Mouse (Mus musculus): Measurements from ENCODE around the gene Fgfr2. TPM values are rescaled to one million over a fixed set of nuclear protein-coding genes. Genes with fewer than 3 reads are reported as not detected.

Gene Fgfr2
- total RNA-seq, 1 experiment, result 37.5 TPM

- TF ChIP-seq ZNF384 (IDR thresholded peaks at IDR 0.05; ENCODE audit: low read depth, low read length) (no peak), CHD2 (IDR thresholded peaks at IDR 0.05; ENCODE audit: low read depth, low read length) (no peak), ZC3H11A (IDR thresholded peaks at IDR 0.05; ENCODE audit: borderline replicate concordance, low read depth, low read length) (no peak), HCFC1 (IDR thresholded peaks at IDR 0.05; ENCODE audit: borderline replicate concordance, insufficient read depth, low read length) (no peak), MAFK (IDR thresholded peaks at IDR 0.05; ENCODE audit: insufficient read depth, low read depth, low read length) (no peak)
- Histone ChIP-seq H3K36me3 (ENCODE audit: control insufficient read depth, insufficient read depth, low read length, poor library complexity, severe bottlenecking) (no peaks in the 10 kb centered on the region), H3K27ac (ENCODE audit: insufficient read depth, low read depth, low read length, poor library complexity, severe bottlenecking) (no peak overlapping the region), H3K9me3 (ENCODE audit: control insufficient read depth, insufficient read depth, low read depth, low read length) (no peaks in the 10 kb centered on the region), H3K4me3 (ENCODE audit: insufficient read depth in 1 of 2, low read depth in 1 of 2, low read length in 2 of 2, poor library complexity in 1 of 2, severe bottlenecking in 1 of 2) (no peak overlapping the region), H3K4me1 (ENCODE audit: control insufficient read depth in 2 of 2, insufficient read depth in 2 of 2, low read length in 2 of 2, poor library complexity in 1 of 2) (no peaks in the 10 kb centered on the region), H3K9ac (ENCODE audit: insufficient read depth, low read depth, low read length, poor library complexity, severe bottlenecking) (no peak overlapping the region)
- no peak for DNase-seq (ENCODE audit: low read depth, low spot score)
- in situ Hi-C loops (cut with MboI; ENCODE audit: low sequenced_read_pairs in 2 of 2, unreplicated experiment in 2 of 2), result no loop called here
These were observed 730.1 kb downstream of the Fgfr2 start for GRCm38 (mm10) chr7:132393014-132393406.

- H3K9me3 ChIP-seq (ENCODE audit: control insufficient read depth, insufficient read depth, low read depth, low read length), result no peaks in the 10 kb centered on the region
- no peak overlapping the region for H3K9ac ChIP-seq (ENCODE audit: insufficient read depth, low read depth, low read length, poor library complexity, severe bottlenecking)
- TF ChIP-seq ZNF384 (IDR thresholded peaks at IDR 0.05; ENCODE audit: low read depth, low read length) (no peak), ZC3H11A (IDR thresholded peaks at IDR 0.05; ENCODE audit: borderline replicate concordance, low read depth, low read length) (no peak), HCFC1 (IDR thresholded peaks at IDR 0.05; ENCODE audit: borderline replicate concordance, insufficient read depth, low read length) (no peak), CHD2 (IDR thresholded peaks at IDR 0.05; ENCODE audit: low read depth, low read length) (no peak), MAFK (IDR thresholded peaks at IDR 0.05; ENCODE audit: insufficient read depth, low read depth, low read length) (no peak)
- no peak overlapping the region for H3K4me3 ChIP-seq (ENCODE audit: insufficient read depth in 1 of 2, low read depth in 1 of 2, low read length in 2 of 2, poor library complexity in 1 of 2, severe bottlenecking in 1 of 2)
- H3K4me1 ChIP-seq (ENCODE audit: control insufficient read depth in 2 of 2, insufficient read depth in 2 of 2, low read length in 2 of 2, poor library complexity in 1 of 2), result no peaks in the 10 kb centered on the region
- DNase-seq (ENCODE audit: low read depth, low spot score), result no peak
- no peaks in the 10 kb centered on the region for H3K36me3 ChIP-seq (ENCODE audit: control insufficient read depth, insufficient read depth, low read length, poor library complexity, severe bottlenecking)
- H3K27ac ChIP-seq (ENCODE audit: insufficient read depth, low read depth, low read length, poor library complexity, severe bottlenecking), result no peak overlapping the region
- in situ Hi-C loops (cut with MboI; ENCODE audit: low sequenced_read_pairs in 2 of 2, unreplicated experiment in 2 of 2), result no loop called here
These were observed 730.7 kb downstream of the Fgfr2 start for GRCm38 (mm10) chr7:132392233-132393013.

GRCm38 (mm10) chr7:132389473-132389872, 733.7 kb downstream of the Fgfr2 start:
- H3K36me3 ChIP-seq (ENCODE audit: control insufficient read depth, insufficient read depth, low read length, poor library complexity, severe bottlenecking), result no peaks in the 10 kb centered on the region
- no peak overlapping the region for H3K27ac ChIP-seq (ENCODE audit: insufficient read depth, low read depth, low read length, poor library complexity, severe bottlenecking)
- TF ChIP-seq ZNF384 (IDR thresholded peaks at IDR 0.05; ENCODE audit: low read depth, low read length) (no peak), MAFK (IDR thresholded peaks at IDR 0.05; ENCODE audit: insufficient read depth, low read depth, low read length) (no peak)
- no peaks in the 10 kb centered on the region for H3K9me3 ChIP-seq (ENCODE audit: control insufficient read depth, insufficient read depth, low read depth, low read length)
- no peak overlapping the region for H3K4me3 ChIP-seq (ENCODE audit: insufficient read depth in 1 of 2, low read depth in 1 of 2, low read length in 2 of 2, poor library complexity in 1 of 2, severe bottlenecking in 1 of 2)
- in situ Hi-C loops (cut with MboI; ENCODE audit: low sequenced_read_pairs in 2 of 2, unreplicated experiment in 2 of 2), result no loop called here
- DNase-seq (ENCODE audit: low read depth, low spot score), result no peak
- H3K9ac ChIP-seq (ENCODE audit: insufficient read depth, low read depth, low read length, poor library complexity, severe bottlenecking), result no peak overlapping the region
- peaks cover 0 to 15% of the 10 kb centered on the region in 2 experiments; a peak in 1 of 4 replicates for H3K4me1 ChIP-seq (ENCODE audit: control insufficient read depth in 2 of 2, insufficient read depth in 2 of 2, low read length in 2 of 2, poor library complexity in 1 of 2)

GRCm38 (mm10) chr7:132387507-132387906, 735.6 kb downstream of the Fgfr2 start:
- no peak overlapping the region for H3K4me3 ChIP-seq (ENCODE audit: insufficient read depth in 1 of 2, low read depth in 1 of 2, low read length in 2 of 2, poor library complexity in 1 of 2, severe bottlenecking in 1 of 2)
- H3K9me3 ChIP-seq (ENCODE audit: control insufficient read depth, insufficient read depth, low read depth, low read length), result no peaks in the 10 kb centered on the region
- no peak overlapping the region for H3K9ac ChIP-seq (ENCODE audit: insufficient read depth, low read depth, low read length, poor library complexity, severe bottlenecking)
- no peak overlapping the region for H3K27ac ChIP-seq (ENCODE audit: insufficient read depth, low read depth, low read length, poor library complexity, severe bottlenecking)
- peaks cover 0 to 15% of the 10 kb centered on the region in 2 experiments; a peak in 1 of 4 replicates for H3K4me1 ChIP-seq (ENCODE audit: control insufficient read depth in 2 of 2, insufficient read depth in 2 of 2, low read length in 2 of 2, poor library complexity in 1 of 2)
- TF ChIP-seq ZC3H11A (IDR thresholded peaks at IDR 0.05; ENCODE audit: borderline replicate concordance, low read depth, low read length) (no peak), HCFC1 (IDR thresholded peaks at IDR 0.05; ENCODE audit: borderline replicate concordance, insufficient read depth, low read length) (no peak), ZNF384 (IDR thresholded peaks at IDR 0.05; ENCODE audit: low read depth, low read length) (no peak), CHD2 (IDR thresholded peaks at IDR 0.05; ENCODE audit: low read depth, low read length) (no peak), MAFK (IDR thresholded peaks at IDR 0.05; ENCODE audit: insufficient read depth, low read depth, low read length) (no peak)
- in situ Hi-C loops (cut with MboI; ENCODE audit: low sequenced_read_pairs in 2 of 2, unreplicated experiment in 2 of 2), result no loop called here
- no peaks in the 10 kb centered on the region for H3K36me3 ChIP-seq (ENCODE audit: control insufficient read depth, insufficient read depth, low read length, poor library complexity, severe bottlenecking)
- DNase-seq (ENCODE audit: low read depth, low spot score), result no peak
